Mouse (Mus musculus) thymus, postnatal 36 days (tissue): ENCODE results near the gene Mmrn2.
A peak's percentile ranks its signal among the peaks of the same experiment; 100 is the strongest.
"Not testable (repeated sequence)": the region's sequence is repeated elsewhere in the genome, so short reads cannot be mapped to it uniquely, and the experiment has no call there.

Experiments used
- DNase-seq, 2 experiments: peaks; one replicate each; pipeline ENCODE4 v3.0.0; 2022; ENCODE audit warnings: mixed read lengths in 2 of 2

Mmrn2 gene

GRCm38 (mm10) chr14:34362726-34363445 is 12.4 kb upstream of the Mmrn2 start:
- DNase-seq, result peak; percentile 25 to 27

GRCm38 (mm10) chr14:34363490-34364253 is 11.6 kb upstream of the Mmrn2 start:
- DNase-seq, result peak; percentile 13 to 30

- DNase-seq, result not testable (repeated sequence)
These were observed 10.8 kb upstream of the Mmrn2 start for GRCm38 (mm10) chr14:34364254-34365146.

GRCm38 (mm10) chr14:34365147-34365507 is 10.1 kb upstream of the Mmrn2 start:
- no peak for DNase-seq

GRCm38 (mm10) chr14:34370203-34370602 is 5.1 kb upstream of the Mmrn2 start:
- no peak for DNase-seq

GRCm38 (mm10) chr14:34370921-34371320 is 4.3 kb upstream of the Mmrn2 start:
- no peak for DNase-seq

- no peak for DNase-seq
These were observed 3.5 kb upstream of the Mmrn2 start for GRCm38 (mm10) chr14:34371763-34372162.

GRCm38 (mm10) chr14:34372646-34373045 is 2.6 kb upstream of the Mmrn2 start:
- DNase-seq, result peak in 1 of 2 experiments; percentile 18

- no peak for DNase-seq
These were observed 1.7 kb upstream of the Mmrn2 start for GRCm38 (mm10) chr14:34373581-34373980.

- DNase-seq, result no peak
These were observed 688 bp upstream of the Mmrn2 start, which contains the start of gene Sncg for GRCm38 (mm10) chr14:34374577-34374976. TSS of gene Sncg (minus strand) at chr14:34374789.

- no peak for DNase-seq
These were observed 676 bp downstream of the Mmrn2 start for GRCm38 (mm10) chr14:34375941-34376340.

GRCm38 (mm10) chr14:34377121-34377520 is 1.9 kb downstream of the Mmrn2 start:
- no peak for DNase-seq

GRCm38 (mm10) chr14:34378560-34379331 is 3.5 kb downstream of the Mmrn2 start:
- DNase-seq, result no peak

- no peak for DNase-seq
These were observed 7.8 kb downstream of the Mmrn2 start for GRCm38 (mm10) chr14:34382921-34383704.

- DNase-seq, result no peak
These were observed 18.0 kb downstream of the Mmrn2 start for GRCm38 (mm10) chr14:34393295-34393694.

- no peak for DNase-seq
These were observed 22.6 kb downstream of the Mmrn2 start for GRCm38 (mm10) chr14:34397871-34398270.

GRCm38 (mm10) chr14:34398901-34399300 is 23.6 kb downstream of the Mmrn2 start:
- no peak for DNase-seq

- DNase-seq, result no peak
These were observed 24.0 kb downstream of the Mmrn2 start for GRCm38 (mm10) chr14:34399301-34399700.

- no peak for DNase-seq
These were observed 24.8 kb downstream of the Mmrn2 start for GRCm38 (mm10) chr14:34400021-34400420.

- peak; percentile 54 to 67 for DNase-seq
These were observed 25.9 kb downstream of the Mmrn2 start for GRCm38 (mm10) chr14:34401135-34401534.

GRCm38 (mm10) chr14:34402871-34403270 is 27.6 kb downstream of the Mmrn2 start:
- no peak for DNase-seq
